Mouse (Mus musculus) ES-Bruce4 (cell line): Measurements from ENCODE around the gene Gucy2c.

Source experiments
- CTCF ChIP-seq: IDR thresholded peaks from one replicate; pipeline ENCODE4 v1.8.1; 2011; ENCODE audit warnings: low read depth, low read length
- EP300 ChIP-seq: IDR thresholded peaks from 2 replicates; pipeline ENCODE4 v1.6.1; 2011; ENCODE audit warnings: low read depth, low read length; ENCODE audit not compliant: insufficient read depth
- POLR2A ChIP-seq: IDR thresholded peaks from one replicate; pipeline ENCODE4 v1.8.1; 2011; ENCODE audit warnings: low read length; ENCODE audit not compliant: insufficient read depth

DNA sequence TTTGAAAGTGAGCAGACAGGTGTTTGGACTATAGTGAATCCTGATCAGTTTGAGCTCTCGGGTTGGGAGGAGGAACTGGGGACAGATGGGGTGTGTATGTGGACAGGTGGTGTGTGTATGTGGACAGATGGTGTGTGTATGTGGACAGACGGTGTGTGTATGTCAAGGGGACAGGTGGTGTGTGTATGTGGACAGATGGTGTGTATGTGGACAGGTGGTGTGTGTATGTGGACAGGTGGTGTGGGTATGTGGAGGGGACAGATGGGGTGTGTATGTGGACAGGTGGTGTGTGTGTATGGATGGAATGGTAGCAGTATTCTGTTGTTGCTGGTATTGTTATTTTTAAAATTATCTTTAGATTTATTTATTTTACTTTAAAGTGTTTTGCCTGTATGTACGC lies 79.7 kb downstream of the Gucy2c start:
- TF ChIP-seq CTCF (no peak), EP300 (no peak), POLR2A (no peak)
